Mouse (Mus musculus) cerebellum, postnatal 4 days (tissue): ENCODE data around the gene Cdc34.
A peak's percentile ranks its signal among the peaks of the same experiment; 100 is the strongest.

Source experiments
- DNase-seq, 2 experiments: peaks; one replicate each; pipeline ENCODE4 v3.0.0; 2022; ENCODE audit warnings: low spot score in 2 of 2, mixed read lengths in 1 of 2

Gene Cdc34

GRCm38 (mm10) chr10:79681591-79682245 lies at the start of gene Cdc34:
Gene Cdc34, plus strand, starts transcription at chr10:79682195.
- peak; percentile 97 to 98 for DNase-seq

- no peak for DNase-seq
These were observed 48.8 kb upstream of the Cdc34 start for GRCm38 (mm10) chr10:79633006-79633777.

- no peak for DNase-seq
These were observed 45.7 kb upstream of the Cdc34 start for GRCm38 (mm10) chr10:79636287-79636686.

GRCm38 (mm10) chr10:79637128-79638110 lies 44.6 kb upstream of the Cdc34 start, which contains the start of gene Shc2:
Gene Shc2, minus strand, starts transcription at chr10:79637918.
- peak; percentile 61 to 74 for DNase-seq

- DNase-seq: peak in 1 of 2 experiments; percentile 59
These were observed 43.4 kb upstream of the Cdc34 start for GRCm38 (mm10) chr10:79638486-79639204.

GRCm38 (mm10) chr10:79645711-79646110 lies 36.3 kb upstream of the Cdc34 start, which contains the start of gene Odf3l2:
Gene Odf3l2, minus strand, starts transcription at chr10:79645738.
- no peak for DNase-seq

- DNase-seq: peak; percentile 61 to 89
These were observed 32.8 kb upstream of the Cdc34 start for GRCm38 (mm10) chr10:79649070-79649751.

GRCm38 (mm10) chr10:79652789-79653188 lies 29.2 kb upstream of the Cdc34 start:
- DNase-seq: no peak

GRCm38 (mm10) chr10:79654946-79655395 lies 27.0 kb upstream of the Cdc34 start:
- no peak for DNase-seq

GRCm38 (mm10) chr10:79658829-79659228 lies 23.2 kb upstream of the Cdc34 start:
- no peak for DNase-seq

- DNase-seq: no peak
These were observed 21.7 kb upstream of the Cdc34 start for GRCm38 (mm10) chr10:79660298-79660697.

GRCm38 (mm10) chr10:79661861-79662260 lies 20.1 kb upstream of the Cdc34 start:
- no peak for DNase-seq

- DNase-seq: peak; percentile 67 to 85
These were observed 17.8 kb upstream of the Cdc34 start, which contains the start of gene Madcam1 for GRCm38 (mm10) chr10:79664131-79664665. Gene Madcam1, plus strand, starts transcription at chr10:79664559.

GRCm38 (mm10) chr10:79665051-79665450 lies 16.9 kb upstream of the Cdc34 start:
- DNase-seq: no peak

GRCm38 (mm10) chr10:79666493-79666892 lies 15.5 kb upstream of the Cdc34 start:
- no peak for DNase-seq

- no peak for DNase-seq
These were observed 13.9 kb upstream of the Cdc34 start for GRCm38 (mm10) chr10:79668076-79668475.

GRCm38 (mm10) chr10:79668771-79669575 lies 13.0 kb upstream of the Cdc34 start, which contains the start of gene Tpgs1:
Gene Tpgs1, plus strand, starts transcription at chr10:79669369.
- peak; percentile 76 to 93 for DNase-seq

GRCm38 (mm10) chr10:79669576-79670057 lies 12.4 kb upstream of the Cdc34 start:
- peak; percentile 71 to 84 for DNase-seq
